Mouse (Mus musculus): ENCODE results near the gene Sh3rf1. TPM values are rescaled to one million over a fixed set of nuclear protein-coding genes. Genes with fewer than 3 reads are reported as not detected.

Gene Sh3rf1
- polyA plus RNA-seq, 1 experiment from 2014 or later: 22.5 TPM

GRCm38 (mm10) chr8:61341587-61342441 lies 118.1 kb downstream of the Sh3rf1 start:
- Histone ChIP-seq H3K4me3 (ENCODE audit: low read depth, low read length) (no peak overlapping the region), H3K36me3 (ENCODE audit: insufficient read depth) (no peaks in the 10 kb centered on the region), H3K4me2 (no peak overlapping the region), H3K9ac (no peak overlapping the region), H3K9me3 (ENCODE audit: low read depth, low read length) (no peaks in the 10 kb centered on the region), H3K27me3 (ENCODE audit: insufficient read depth, low read length) (no peaks in the 10 kb centered on the region), H3K4me1 (ENCODE audit: insufficient read depth) (0 out of 2 replicates have a peak, but pooled peaks cover 8% of the 10 kb centered on the region), H3K27ac (ENCODE audit: low read depth) (no peak overlapping the region)
- ATAC-seq (ENCODE audit: insufficient read depth) (peak; percentile 61; the same call in 1 of the 2 replicates), DNase-seq (no peak)
- TF ChIP-seq CTCF (IDR thresholded peaks at IDR 0.05; ENCODE audit: low read depth): no peak
- 61% methylated on average over 12 of the region's 12 CpGs for WGBS

DNA sequence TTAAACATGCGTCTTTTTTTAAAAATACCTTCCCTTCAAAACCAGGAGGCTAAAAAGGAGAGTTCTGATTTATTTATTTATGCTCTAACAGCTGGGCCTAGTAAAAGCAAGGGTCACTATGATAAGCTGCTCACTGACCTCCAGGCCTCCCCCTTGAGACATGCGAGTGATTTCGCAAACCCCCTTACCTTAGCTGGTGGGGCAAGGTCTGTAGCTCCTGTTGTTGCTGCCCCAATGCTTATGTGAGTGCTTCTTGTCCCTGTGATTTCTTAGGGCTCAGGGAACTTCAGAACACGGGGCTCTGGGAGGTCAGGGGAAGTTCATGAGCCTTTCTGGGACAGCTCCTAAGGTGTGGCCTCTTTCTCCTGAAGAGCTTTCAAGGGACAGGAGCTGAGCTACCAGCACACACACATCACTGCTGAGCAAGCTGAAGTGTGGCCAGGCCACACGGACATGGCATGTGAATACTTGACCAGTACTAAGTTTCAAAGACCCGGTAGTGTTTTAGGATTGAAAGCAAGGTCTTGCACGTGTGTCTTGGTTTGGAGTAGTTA lies 118.9 kb downstream of the Sh3rf1 start:
- Histone ChIP-seq H3K4me1 (ENCODE audit: insufficient read depth) (0 out of 2 replicates have a peak, but pooled peaks cover 8% of the 10 kb centered on the region), H3K27ac (ENCODE audit: low read depth) (no peak overlapping the region), H3K27me3 (ENCODE audit: insufficient read depth, low read length) (no peaks in the 10 kb centered on the region), H3K9me3 (ENCODE audit: low read depth, low read length) (no peaks in the 10 kb centered on the region), H3K9ac (no peak overlapping the region), H3K4me3 (ENCODE audit: low read depth, low read length) (no peak overlapping the region), H3K36me3 (ENCODE audit: insufficient read depth) (no peaks in the 10 kb centered on the region), H3K4me2 (no peak overlapping the region)
- WGBS: 52% methylated on average over 7 of the region's 7 CpGs
- DNase-seq: no peak
- ATAC-seq (ENCODE audit: insufficient read depth): no peak
- TF ChIP-seq CTCF (IDR thresholded peaks at IDR 0.05; ENCODE audit: low read depth): no peak

- Histone ChIP-seq H3K9ac (no peak overlapping the region), H3K4me3 (ENCODE audit: low read depth, low read length) (no peak overlapping the region), H3K4me2 (no peak overlapping the region), H3K27ac (ENCODE audit: low read depth) (no peak overlapping the region), H3K4me1 (ENCODE audit: insufficient read depth) (0 out of 2 replicates have a peak, but pooled peaks cover 10% of the 10 kb centered on the region), H3K9me3 (ENCODE audit: low read depth, low read length) (no peaks in the 10 kb centered on the region), H3K27me3 (ENCODE audit: insufficient read depth, low read length) (no peaks in the 10 kb centered on the region), H3K36me3 (ENCODE audit: insufficient read depth) (peaks cover 4% of the 10 kb centered on the region)
- no peak for ATAC-seq (ENCODE audit: insufficient read depth)
- DNase-seq: no peak
- 77% methylated on average over 2 of the region's 2 CpGs for WGBS
- no peak for TF ChIP-seq CTCF (IDR thresholded peaks at IDR 0.05; ENCODE audit: low read depth)
These were observed 120.8 kb downstream of the Sh3rf1 start for GRCm38 (mm10) chr8:61344435-61344834.

GRCm38 (mm10) chr8:61346941-61347340 lies 123.3 kb downstream of the Sh3rf1 start:
- ATAC-seq (ENCODE audit: insufficient read depth) (no peak), DNase-seq (no peak)
- H3K4me3 ChIP-seq (ENCODE audit: low read depth, low read length): no peak overlapping the region
- TF ChIP-seq CTCF (IDR thresholded peaks at IDR 0.05; ENCODE audit: low read depth): no peak
- WGBS: 90% methylated on average over 6 of the region's 6 CpGs
- no peak overlapping the region for H3K9ac ChIP-seq
- 0 out of 2 replicates have a peak, but pooled peaks cover 6% of the 10 kb centered on the region for H3K4me1 ChIP-seq (ENCODE audit: insufficient read depth)
- peaks cover 11% of the 10 kb centered on the region for H3K36me3 ChIP-seq (ENCODE audit: insufficient read depth)
- H3K9me3 ChIP-seq (ENCODE audit: low read depth, low read length): no peaks in the 10 kb centered on the region
- H3K4me2 ChIP-seq: no peak overlapping the region
- H3K27me3 ChIP-seq (ENCODE audit: insufficient read depth, low read length): no peaks in the 10 kb centered on the region
- no peak overlapping the region for H3K27ac ChIP-seq (ENCODE audit: low read depth)

GRCm38 (mm10) chr8:61347526-61347925 lies 123.9 kb downstream of the Sh3rf1 start:
- Histone ChIP-seq H3K36me3 (ENCODE audit: insufficient read depth) (peaks cover 11% of the 10 kb centered on the region), H3K4me1 (ENCODE audit: insufficient read depth) (0 out of 2 replicates have a peak, but pooled peaks cover 6% of the 10 kb centered on the region), H3K4me2 (no peak overlapping the region), H3K9me3 (ENCODE audit: low read depth, low read length) (no peaks in the 10 kb centered on the region), H3K9ac (no peak overlapping the region), H3K27me3 (ENCODE audit: insufficient read depth, low read length) (no peaks in the 10 kb centered on the region), H3K4me3 (ENCODE audit: low read depth, low read length) (no peak overlapping the region), H3K27ac (ENCODE audit: low read depth) (no peak overlapping the region)
- TF ChIP-seq CTCF (IDR thresholded peaks at IDR 0.05; ENCODE audit: low read depth): no peak
- WGBS: 82% methylated on average over 6 of the region's 6 CpGs
- ATAC-seq (ENCODE audit: insufficient read depth) (no peak), DNase-seq (no peak)

- ATAC-seq (ENCODE audit: insufficient read depth): no peak
- H3K9me3 ChIP-seq (ENCODE audit: low read depth, low read length): no peaks in the 10 kb centered on the region
- WGBS: 59% methylated on average over 5 of the region's 5 CpGs
- no peak overlapping the region for H3K4me2 ChIP-seq
- DNase-seq: no peak
- no peak overlapping the region for H3K9ac ChIP-seq
- 0 out of 2 replicates have a peak, but pooled peaks cover 6% of the 10 kb centered on the region for H3K4me1 ChIP-seq (ENCODE audit: insufficient read depth)
- TF ChIP-seq CTCF (IDR thresholded peaks at IDR 0.05; ENCODE audit: low read depth): no peak
- H3K4me3 ChIP-seq (ENCODE audit: low read depth, low read length): no peak overlapping the region
- no peaks in the 10 kb centered on the region for H3K27me3 ChIP-seq (ENCODE audit: insufficient read depth, low read length)
- H3K36me3 ChIP-seq (ENCODE audit: insufficient read depth): peaks cover 11% of the 10 kb centered on the region
- no peak overlapping the region for H3K27ac ChIP-seq (ENCODE audit: low read depth)
These were observed 124.4 kb downstream of the Sh3rf1 start for GRCm38 (mm10) chr8:61348029-61348428.

DNA sequence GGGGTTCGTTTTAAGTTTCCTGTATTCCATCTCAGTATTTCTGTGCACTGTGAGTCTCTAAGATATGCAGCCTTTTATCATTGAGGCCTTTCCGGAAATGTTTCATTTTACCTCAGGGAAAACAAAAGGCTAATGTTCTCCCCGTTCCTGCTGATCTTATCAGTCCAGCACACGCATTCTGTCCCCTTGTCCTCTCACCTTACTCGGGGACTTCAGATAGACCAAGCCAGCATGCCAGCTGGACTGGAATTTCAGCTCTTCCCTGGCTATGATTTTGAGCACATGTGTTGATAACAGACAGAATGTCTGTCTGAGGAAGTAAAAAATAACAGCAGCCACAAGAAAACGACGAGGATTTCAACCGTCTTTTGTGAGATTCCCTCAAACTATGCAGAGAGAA lies 124.8 kb downstream of the Sh3rf1 start:
- DNase-seq (peak; percentile 19), ATAC-seq (ENCODE audit: insufficient read depth) (no peak)
- Histone ChIP-seq H3K4me1 (ENCODE audit: insufficient read depth) (0 out of 2 replicates have a peak, but pooled peaks cover 3% of the 10 kb centered on the region), H3K9ac (no peak overlapping the region), H3K9me3 (ENCODE audit: low read depth, low read length) (no peaks in the 10 kb centered on the region), H3K4me3 (ENCODE audit: low read depth, low read length) (no peak overlapping the region), H3K27ac (ENCODE audit: low read depth) (no peak overlapping the region), H3K4me2 (no peak overlapping the region), H3K36me3 (ENCODE audit: insufficient read depth) (peaks cover 13% of the 10 kb centered on the region), H3K27me3 (ENCODE audit: insufficient read depth, low read length) (no peaks in the 10 kb centered on the region)
- TF ChIP-seq CTCF (IDR thresholded peaks at IDR 0.05; ENCODE audit: low read depth): no peak
- WGBS: 29% methylated on average over 8 of the region's 8 CpGs

Measured in lung, embryonic 14.5 days (tissue).